Mouse (Mus musculus): ENCODE measurements around the gene Ptpre.

The Ptpre gene

GRCm38 (mm10) chr7:135723672-135724341 is 186.5 kb downstream of the Ptpre start:
- DNase-seq (ENCODE audit: low spot score), result no peak

- DNase-seq (ENCODE audit: low spot score), result no peak
Measured at GRCm38 (mm10) chr7:135726707-135727106, 189.4 kb downstream of the Ptpre start.

- DNase-seq (ENCODE audit: low spot score), result no peak
Measured at GRCm38 (mm10) chr7:135728038-135728437, 190.8 kb downstream of the Ptpre start.

- no peak for DNase-seq (ENCODE audit: low spot score)
Measured at GRCm38 (mm10) chr7:135734379-135734778, 197.1 kb downstream of the Ptpre start.

- no peak for DNase-seq (ENCODE audit: low spot score)
Measured at GRCm38 (mm10) chr7:135734911-135735646, 197.8 kb downstream of the Ptpre start.
